Mouse (Mus musculus) hindbrain, postnatal 0 days (tissue): ENCODE measurements at regions not wholly inside any gene's neighbourhood (a gene's known extent, or its start where the extent isn't known, plus 50 kb on each side); places are given as distances from the start of the nearest gene placed in this dataset.
A peak's percentile ranks its signal among the peaks of the same experiment; 100 is the strongest.

Source experiments
- ATAC-seq: fragments of 200-750 bp; cut with Nextera tagmentation; 2 replicates; pipeline ENCODE4 v1.8.0; 2017; ENCODE audit warnings: mild to moderate bottlenecking, moderate TSS enrichment, moderate library complexity
- DNase-seq: peaks from one replicate; pipeline ENCODE4 v3.0.0-alpha.2; 2015; ENCODE audit warnings: low spot score
- H3K27ac ChIP-seq: fragments of 300-500 bp; sonication (generic); 2 replicates; pipeline ENCODE4 v1.5.1; 2014; ENCODE audit warnings: mild to moderate bottlenecking
- H3K27me3 ChIP-seq: fragments of 300-500 bp; sonication (generic); 2 replicates; pipeline ENCODE4 v1.6.1; 2014; ENCODE audit warnings: low read length, mixed read lengths; ENCODE audit not compliant: insufficient read depth
- H3K36me3 ChIP-seq: fragments of 300-500 bp; sonication (generic); 2 replicates; pipeline ENCODE4 v1.6.1; 2014; ENCODE audit warnings: low read length, mixed read lengths; ENCODE audit not compliant: insufficient read depth
- H3K4me1 ChIP-seq: fragments of 300-500 bp; sonication (generic); 2 replicates; pipeline ENCODE4 v1.6.1; 2014; ENCODE audit warnings: antibody characterized with exemption, low read length, mixed read lengths; ENCODE audit not compliant: insufficient read depth
- H3K4me2 ChIP-seq: fragments of 300-500 bp; sonication (generic); 2 replicates; pipeline ENCODE4 v1.6.1; 2014; ENCODE audit warnings: low read depth, mild to moderate bottlenecking, low read length, moderate library complexity, mixed read lengths
- H3K4me3 ChIP-seq: fragments of 300-500 bp; sonication (generic); 2 replicates; pipeline ENCODE4 v1.5.1; 2014; ENCODE audit warnings: low read length
- H3K9ac ChIP-seq: fragments of 300-500 bp; sonication (generic); replicated peaks from 2 replicates; pipeline ENCODE4 v1.6.1; 2014; ENCODE audit warnings: mild to moderate bottlenecking, low read length, moderate library complexity, mixed read lengths
- H3K9me3 ChIP-seq: fragments of 300-500 bp; sonication (generic); 2 replicates; pipeline ENCODE4 v1.6.1; 2016; ENCODE audit warnings: low read length, mixed read lengths
- CTCF ChIP-seq: IDR thresholded peaks from 2 replicates; pipeline ENCODE4 v1.5.1; 2016; ENCODE audit warnings: antibody characterized with exemption, control low read depth, low read depth
- WGBS: fragments of 180-500 bp; shearing (Covaris S2); extraction: QIAGEN DNeasy Blood & Tissue Kit; methylation state at CpG from one replicate; pipeline ENCODE4 v1.1.7; 2014; 5-methylcytosine and 5-hydroxymethylcytosine counted together

DNA sequence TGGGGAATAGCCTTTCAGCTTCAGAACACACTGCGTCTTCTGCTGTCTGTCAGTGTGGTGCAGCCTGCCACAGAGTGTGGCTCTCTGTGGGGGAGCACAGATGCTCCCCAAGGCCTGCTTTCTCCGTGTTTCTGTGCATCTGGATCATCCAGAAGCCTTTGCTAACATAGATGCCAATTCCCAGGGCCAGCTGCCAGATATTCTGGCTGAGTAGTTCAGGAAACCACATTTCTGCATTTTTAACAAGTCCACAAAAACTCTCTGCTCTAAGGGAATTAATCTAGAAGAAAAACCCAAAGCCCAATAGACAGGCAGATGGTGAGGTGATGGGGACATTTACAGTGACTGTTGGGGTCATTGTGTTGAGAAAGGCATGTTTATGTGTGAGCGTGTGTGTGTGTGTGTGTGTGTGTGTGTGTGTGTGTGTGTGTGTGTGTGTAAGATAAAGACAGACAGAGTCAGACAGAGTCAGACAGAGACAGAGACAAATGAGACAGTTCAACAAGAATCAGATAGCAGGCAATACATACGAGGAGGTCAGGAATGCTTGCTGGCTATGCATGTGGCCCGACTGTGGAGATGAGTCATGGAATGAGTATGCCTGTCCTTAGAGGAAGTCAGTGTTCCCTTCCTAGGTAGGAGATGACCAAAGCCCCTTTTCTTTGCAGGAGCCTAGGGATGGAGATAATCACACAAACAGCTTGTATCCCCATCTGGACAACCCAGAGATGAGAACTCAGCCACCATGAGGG is 176.3 kb upstream of the Spaca1 start:
- 0 out of 2 replicates have a peak, but pooled peaks have one; percentile 43 for ATAC-seq
- Histone ChIP-seq H3K9me3 (no peaks in the 10 kb centered on the region), H3K27ac (no peak overlapping the region; the same call in 1 of the 2 replicates), H3K9ac (no peak overlapping the region), H3K36me3 (no peaks in the 10 kb centered on the region), H3K4me3 (no peak overlapping the region), H3K27me3 (no peaks in the 10 kb centered on the region), H3K4me2 (no peak overlapping the region), H3K4me1 (peaks cover 2% of the 10 kb centered on the region; the same call in 1 of the 2 replicates)
- no peak for TF ChIP-seq CTCF
- DNase-seq = peak; percentile 70
- 36% methylated on average over 5 of the region's 5 CpGs for WGBS

DNA sequence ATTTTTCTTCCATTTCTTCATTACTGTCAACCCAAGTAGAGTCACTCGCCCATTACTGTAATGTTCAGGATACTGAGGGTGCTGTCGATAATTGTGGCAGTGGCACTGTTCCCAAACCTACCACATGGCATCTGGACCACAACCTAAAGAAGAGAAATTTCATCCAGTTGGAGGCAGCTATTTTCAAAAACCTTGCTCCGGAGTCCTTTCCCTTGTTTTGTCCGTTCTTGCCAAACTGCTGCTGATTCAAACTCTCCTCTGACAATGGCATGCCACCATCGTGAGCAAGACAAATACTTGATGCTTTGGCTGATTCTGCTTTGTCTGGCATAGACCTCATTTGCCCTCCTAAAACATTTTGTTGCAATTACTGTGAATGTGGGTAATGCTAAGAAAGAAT is 176.9 kb upstream of the Spaca1 start:
- no peak for TF ChIP-seq CTCF
- Histone ChIP-seq H3K9me3 (no peaks in the 10 kb centered on the region), H3K27me3 (no peaks in the 10 kb centered on the region), H3K27ac (no peak overlapping the region; the same call in 1 of the 2 replicates), H3K9ac (no peak overlapping the region), H3K36me3 (no peaks in the 10 kb centered on the region), H3K4me2 (no peak overlapping the region), H3K4me3 (no peak overlapping the region), H3K4me1 (peaks cover 2% of the 10 kb centered on the region; the same call in 1 of the 2 replicates)
- ATAC-seq (no peak), DNase-seq (no peak)
- WGBS = 58% methylated on average over 5 of the region's 5 CpGs

DNA sequence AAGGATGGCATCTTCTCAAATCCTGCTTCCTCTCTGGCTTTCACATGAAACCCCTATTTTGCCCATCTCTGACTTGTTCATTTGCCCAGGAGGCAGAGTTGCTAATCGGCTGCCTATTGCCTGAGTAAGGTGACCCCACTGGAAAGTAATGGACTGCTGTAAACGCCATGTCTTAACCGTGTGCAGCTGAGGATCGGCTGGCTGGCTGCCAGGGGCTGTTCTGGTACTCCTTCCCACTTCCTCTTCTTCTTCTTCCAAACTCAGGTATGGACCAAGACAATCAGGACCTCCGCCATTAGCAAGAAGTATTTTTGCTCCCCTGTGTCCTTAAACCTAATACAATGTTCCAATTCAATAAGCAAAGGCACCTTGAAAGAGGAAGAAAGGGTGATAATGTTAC is 177.6 kb upstream of the Spaca1 start:
- Histone ChIP-seq H3K9me3 (no peaks in the 10 kb centered on the region), H3K36me3 (no peaks in the 10 kb centered on the region), H3K9ac (no peak overlapping the region), H3K4me1 (peaks cover 2% of the 10 kb centered on the region; the same call in 1 of the 2 replicates), H3K27me3 (no peaks in the 10 kb centered on the region), H3K27ac (no peak overlapping the region), H3K4me3 (no peak overlapping the region), H3K4me2 (no peak overlapping the region)
- ATAC-seq (no peak), DNase-seq (no peak)
- no peak for TF ChIP-seq CTCF
- 70% methylated on average over 5 of the region's 5 CpGs for WGBS

DNA sequence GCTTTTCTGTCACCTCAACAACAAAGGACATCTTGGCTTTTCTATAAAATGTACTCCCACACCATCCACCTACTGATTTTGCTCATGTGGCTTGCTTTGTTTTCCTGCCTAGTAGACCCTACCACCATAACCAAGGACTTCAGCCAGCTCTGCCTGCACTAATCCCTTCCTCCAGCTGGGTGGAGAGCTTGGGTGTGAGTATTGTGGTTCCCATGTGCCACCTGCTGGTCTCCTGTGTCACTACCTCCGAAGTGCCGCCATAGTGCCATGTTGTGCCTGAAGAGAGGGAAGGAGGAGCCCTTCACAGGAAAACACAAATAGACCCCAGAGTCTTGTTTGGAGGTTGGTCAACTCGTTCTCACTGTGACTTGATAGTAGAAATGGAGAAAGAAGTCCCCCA is 181.3 kb upstream of the Spaca1 start:
- WGBS = 10% methylated on average over 3 of the region's 3 CpGs
- no peaks in the 10 kb centered on the region for H3K27me3 ChIP-seq
- no peak overlapping the region for H3K27ac ChIP-seq
- H3K9ac ChIP-seq = no peak overlapping the region
- no peaks in the 10 kb centered on the region for H3K9me3 ChIP-seq
- TF ChIP-seq CTCF = peak; percentile 92
- H3K4me1 ChIP-seq = no peaks in the 10 kb centered on the region; the same call in 1 of the 2 replicates
- peak; percentile 84 for DNase-seq
- H3K4me3 ChIP-seq = no peak overlapping the region
- ATAC-seq = peak; percentile 86
- H3K4me2 ChIP-seq = no peak overlapping the region
- no peaks in the 10 kb centered on the region for H3K36me3 ChIP-seq

DNA sequence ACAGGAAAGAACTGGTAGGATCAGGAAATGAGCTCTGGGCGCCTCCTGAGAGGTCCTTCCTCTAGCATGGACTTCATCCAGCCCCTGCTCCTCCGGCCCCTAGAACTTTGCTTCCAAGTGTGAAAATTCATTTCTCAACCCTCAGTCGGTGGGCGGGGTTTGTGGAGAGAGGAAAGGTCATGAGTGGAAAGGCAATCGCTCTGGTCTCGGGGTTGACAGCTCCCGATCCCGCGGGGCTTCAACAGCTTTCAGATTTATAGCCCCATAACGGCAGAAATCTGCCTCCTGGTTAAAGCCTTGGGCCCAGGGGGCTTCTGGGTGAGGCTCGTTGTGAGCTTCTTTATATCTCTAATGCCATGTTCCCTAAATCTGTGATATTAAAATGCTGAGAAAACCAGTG is 184.2 kb upstream of the Spaca1 start:
- ATAC-seq (no peak), DNase-seq (no peak)
- H3K4me2 ChIP-seq = no peak overlapping the region
- WGBS = 72% methylated on average over 11 of the region's 11 CpGs
- H3K4me1 ChIP-seq = no peaks in the 10 kb centered on the region
- H3K27ac ChIP-seq = no peak overlapping the region
- H3K36me3 ChIP-seq = no peaks in the 10 kb centered on the region
- no peaks in the 10 kb centered on the region for H3K9me3 ChIP-seq
- no peaks in the 10 kb centered on the region for H3K27me3 ChIP-seq
- no peak for TF ChIP-seq CTCF
- H3K9ac ChIP-seq = no peak overlapping the region
- no peak overlapping the region for H3K4me3 ChIP-seq

DNA sequence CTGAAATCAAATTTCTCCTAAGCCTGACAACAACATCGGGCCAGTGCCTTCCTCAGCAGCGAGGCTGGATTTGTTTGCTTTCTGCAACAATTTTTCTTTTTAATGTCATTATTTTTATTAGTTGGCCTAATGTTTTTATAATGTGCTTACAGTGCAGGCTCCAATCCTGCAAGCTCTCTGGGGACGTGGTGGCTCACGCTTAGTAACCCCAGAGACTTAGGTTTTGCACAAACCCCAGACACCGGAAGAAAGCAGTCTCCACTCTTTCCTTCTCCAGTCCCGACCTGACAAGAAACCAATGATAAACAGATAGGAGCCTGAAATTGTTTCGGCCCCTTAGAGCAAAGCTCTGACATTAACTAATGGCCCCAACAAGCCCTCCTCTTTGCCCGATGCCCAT is 184.7 kb upstream of the Spaca1 start:
- DNase-seq = no peak
- no peaks in the 10 kb centered on the region for H3K36me3 ChIP-seq
- no peak overlapping the region for H3K4me3 ChIP-seq
- H3K4me1 ChIP-seq = no peaks in the 10 kb centered on the region
- no peak overlapping the region for H3K4me2 ChIP-seq
- ATAC-seq = no peak
- no peaks in the 10 kb centered on the region for H3K27me3 ChIP-seq
- no peak for TF ChIP-seq CTCF
- WGBS = 70% methylated on average over 8 of the region's 8 CpGs
- no peaks in the 10 kb centered on the region for H3K9me3 ChIP-seq
- no peak overlapping the region for H3K9ac ChIP-seq
- no peak overlapping the region for H3K27ac ChIP-seq

DNA sequence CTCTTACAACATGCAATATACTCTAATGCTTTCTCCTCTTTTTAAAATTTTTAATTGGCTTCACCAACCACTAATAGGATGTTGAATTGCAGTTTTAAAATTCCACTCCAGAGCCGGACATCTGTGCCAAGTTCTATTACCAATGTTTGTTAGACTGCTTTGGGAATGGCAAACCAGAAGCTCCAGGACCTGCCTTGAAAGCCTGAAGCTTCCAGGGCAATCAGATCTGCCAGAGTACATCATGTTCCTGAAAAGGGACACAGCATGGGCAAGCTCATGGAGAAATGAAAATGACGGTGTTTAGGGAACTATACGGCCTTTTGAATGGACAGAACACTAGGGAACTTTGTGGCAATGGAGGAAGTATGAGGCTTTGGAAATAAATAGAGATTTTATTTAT is 187.8 kb upstream of the Spaca1 start:
- ATAC-seq (no peak), DNase-seq (no peak)
- no peak overlapping the region for H3K4me2 ChIP-seq
- H3K27ac ChIP-seq = no peak overlapping the region
- H3K27me3 ChIP-seq = no peaks in the 10 kb centered on the region
- H3K9me3 ChIP-seq = no peaks in the 10 kb centered on the region
- WGBS = 77% methylated on average over 3 of the region's 3 CpGs
- no peak overlapping the region for H3K9ac ChIP-seq
- H3K4me1 ChIP-seq = no peaks in the 10 kb centered on the region; the same call in 1 of the 2 replicates
- no peaks in the 10 kb centered on the region for H3K36me3 ChIP-seq
- no peak for TF ChIP-seq CTCF
- no peak overlapping the region for H3K4me3 ChIP-seq
